Mouse (Mus musculus): ENCODE results near the gene Fxn. TPM values are rescaled to one million over a fixed set of nuclear protein-coding genes. Genes with fewer than 3 reads are reported as not detected.
A peak's percentile ranks its signal among the peaks of the same experiment; 100 is the strongest.
"Not testable (repeated sequence)": the region's sequence is repeated elsewhere in the genome, so short reads cannot be mapped to it uniquely, and the experiment has no call there.

The Fxn gene
- polyA plus RNA-seq, 1 experiment from 2014 or later: 37.9 TPM

DNA sequence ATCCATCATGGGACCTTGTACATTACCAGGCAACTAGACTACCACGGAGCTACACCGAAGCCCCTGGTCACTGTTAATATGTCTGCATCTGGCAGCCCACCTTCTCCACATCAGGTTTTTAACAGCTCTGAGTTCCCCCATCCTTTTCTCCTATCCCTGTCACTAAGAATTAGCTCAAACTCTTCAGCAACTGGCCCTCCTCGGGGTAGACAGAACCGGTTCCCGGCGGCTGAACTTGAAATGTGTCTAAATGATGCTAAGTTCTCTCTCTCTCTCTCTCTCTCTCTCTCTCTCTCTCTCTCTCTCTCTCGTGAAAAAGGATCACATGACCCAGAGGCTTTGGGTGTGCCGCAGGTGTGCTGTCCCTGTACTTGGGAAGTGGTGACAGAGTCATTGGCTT is 39.1 kb downstream of the Fxn start:
- no peak overlapping the region for H3K4me2 ChIP-seq (ENCODE audit: low read length)
- no peak overlapping the region for H3K27ac ChIP-seq (replicated peaks; ENCODE audit: low read depth, low read length)
- no peaks in the 10 kb centered on the region for H3K36me3 ChIP-seq (ENCODE audit: control insufficient read depth, insufficient read depth, low read length)
- no peak overlapping the region for H3K4me3 ChIP-seq (replicated peaks; ENCODE audit: low read depth, low read length)
- H3K4me1 ChIP-seq (ENCODE audit: control insufficient read depth, insufficient read depth, low read length): no peaks in the 10 kb centered on the region
- no peak for ATAC-seq (ENCODE audit: low FRiP score, low TSS enrichment)
- no peaks in the 10 kb centered on the region for H3K27me3 ChIP-seq (ENCODE audit: control insufficient read depth, insufficient read depth, low read length)
- WGBS: 80% methylated on average over 8 of the region's 8 CpGs
- no peaks in the 10 kb centered on the region for H3K9me3 ChIP-seq (ENCODE audit: control insufficient read depth, low read length)
- H3K9ac ChIP-seq (replicated peaks; ENCODE audit: low read length): no peak overlapping the region
- DNase-seq: no peak

GRCm38 (mm10) chr19:24238011-24238410 is 42.4 kb downstream of the Fxn start:
- Histone ChIP-seq H3K4me3 (replicated peaks; ENCODE audit: low read depth, low read length) (no peak overlapping the region), H3K4me1 (ENCODE audit: control insufficient read depth, insufficient read depth, low read length) (no peaks in the 10 kb centered on the region), H3K27ac (replicated peaks; ENCODE audit: low read depth, low read length) (no peak overlapping the region), H3K9me3 (ENCODE audit: control insufficient read depth, low read length) (no peaks in the 10 kb centered on the region), H3K4me2 (ENCODE audit: low read length) (no peak overlapping the region), H3K27me3 (ENCODE audit: control insufficient read depth, insufficient read depth, low read length) (no peaks in the 10 kb centered on the region), H3K9ac (replicated peaks; ENCODE audit: low read length) (no peak overlapping the region), H3K36me3 (ENCODE audit: control insufficient read depth, insufficient read depth, low read length) (no peaks in the 10 kb centered on the region)
- ATAC-seq (ENCODE audit: low FRiP score, low TSS enrichment): no peak
- WGBS: 91% methylated on average over 4 of the region's 4 CpGs
- no peak for DNase-seq

DNA sequence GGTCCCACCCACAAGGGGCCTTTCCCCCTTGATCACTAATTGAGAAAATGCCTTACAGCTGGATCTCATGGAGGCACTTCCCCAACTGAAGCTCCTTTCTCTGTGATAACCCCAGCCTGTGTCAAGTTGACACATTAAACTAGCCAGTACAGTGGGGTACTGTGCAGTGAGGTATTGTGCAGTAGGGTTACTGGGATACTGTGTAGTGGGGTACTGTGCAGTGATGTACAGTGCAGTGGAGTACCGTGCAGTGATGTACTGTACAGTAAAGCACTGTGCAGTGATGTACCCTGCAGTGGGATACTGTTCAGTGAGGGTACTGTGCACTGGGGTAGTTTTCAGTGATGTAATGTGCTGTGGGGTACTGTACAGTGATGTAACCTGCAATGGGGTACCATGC is 48.0 kb downstream of the Fxn start:
- H3K4me3 ChIP-seq (replicated peaks; ENCODE audit: low read depth, low read length); H3K36me3 ChIP-seq (ENCODE audit: control insufficient read depth, insufficient read depth, low read length); DNase-seq; H3K4me2 ChIP-seq (ENCODE audit: low read length); H3K9me3 ChIP-seq (ENCODE audit: control insufficient read depth, low read length); H3K4me1 ChIP-seq (ENCODE audit: control insufficient read depth, insufficient read depth, low read length); H3K9ac ChIP-seq (replicated peaks; ENCODE audit: low read length); ATAC-seq (ENCODE audit: low FRiP score, low TSS enrichment); H3K27ac ChIP-seq (replicated peaks; ENCODE audit: low read depth, low read length); H3K27me3 ChIP-seq (ENCODE audit: control insufficient read depth, insufficient read depth, low read length): not testable (repeated sequence)
- 100% methylated on average over 1 of the region's 1 CpGs for WGBS

- H3K4me1 ChIP-seq (ENCODE audit: control insufficient read depth, insufficient read depth, low read length): 0 out of 2 replicates have a peak, but pooled peaks cover 4% of the 10 kb centered on the region
- DNase-seq (peak; percentile 54), ATAC-seq (ENCODE audit: low FRiP score, low TSS enrichment) (no peak)
- no peaks in the 10 kb centered on the region for H3K9me3 ChIP-seq (ENCODE audit: control insufficient read depth, low read length)
- H3K27me3 ChIP-seq (ENCODE audit: control insufficient read depth, insufficient read depth, low read length): peaks cover 24% of the 10 kb centered on the region
- no peaks in the 10 kb centered on the region for H3K36me3 ChIP-seq (ENCODE audit: control insufficient read depth, insufficient read depth, low read length)
- H3K9ac ChIP-seq (replicated peaks; ENCODE audit: low read length): no peak overlapping the region; the same call in 1 of the 2 replicates
- WGBS: 1% methylated on average over 17 of the region's 17 CpGs
- peak overlapping the region; percentile 42 for H3K4me3 ChIP-seq (replicated peaks; ENCODE audit: low read depth, low read length)
- H3K27ac ChIP-seq (replicated peaks; ENCODE audit: low read depth, low read length): no peak overlapping the region
- H3K4me2 ChIP-seq (ENCODE audit: low read length): peak overlapping the region; percentile 85
Measured at GRCm38 (mm10) chr19:24225305-24225696, 55.1 kb downstream of the Fxn start.

DNA sequence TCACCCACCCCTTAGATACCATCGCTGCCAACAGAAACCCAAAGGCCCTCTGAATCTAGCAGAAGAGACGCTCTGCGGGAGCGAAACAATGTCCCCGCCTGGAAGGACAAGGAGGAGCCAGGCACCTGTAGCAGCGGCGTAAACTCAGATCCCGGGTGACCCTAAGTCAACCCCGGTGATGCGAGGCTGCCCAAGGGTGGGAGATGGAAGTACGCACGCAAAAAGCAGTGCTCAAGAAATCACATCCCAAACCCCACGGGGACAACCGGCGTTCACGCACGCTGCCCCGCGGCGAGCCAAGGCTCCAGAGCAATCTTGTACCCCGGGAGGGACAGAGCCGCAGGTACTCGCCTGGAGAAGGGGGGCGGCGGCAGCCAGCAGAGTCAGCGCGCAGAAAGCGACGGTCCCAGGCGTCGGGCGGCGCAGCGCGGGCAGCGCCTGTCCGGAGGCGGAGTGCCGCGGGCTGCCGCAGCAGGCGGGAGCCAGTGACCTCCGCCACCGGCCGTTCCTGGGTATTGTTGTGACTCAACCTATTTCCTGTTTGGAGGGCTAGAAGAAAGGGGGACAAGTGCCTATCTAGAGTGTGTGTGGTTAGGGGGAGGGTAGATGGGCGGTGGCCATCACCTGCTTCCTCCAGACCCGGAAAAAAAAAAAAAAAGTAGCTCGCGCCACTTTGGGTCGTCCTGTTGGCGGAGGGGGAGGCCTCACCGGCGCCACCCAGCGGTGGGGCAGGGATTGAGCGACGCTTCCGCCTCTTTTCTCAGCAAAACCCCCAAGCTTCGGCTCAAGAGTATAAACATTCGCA is 55.7 kb downstream of the Fxn start, which contains the start of gene Tjp2:
Tjp2 (minus strand) TSS at position 531 of the 805 bp plus-strand sequence.
- Histone ChIP-seq H3K4me2 (ENCODE audit: low read length) (peak within 1 kb of the TSS; percentile 85), H3K27me3 (ENCODE audit: control insufficient read depth, insufficient read depth, low read length) (peaks cover 24% of the 10 kb centered on the region), H3K9me3 (ENCODE audit: control insufficient read depth, low read length) (no peaks in the 10 kb centered on the region), H3K9ac (replicated peaks; ENCODE audit: low read length) (peak within 1 kb of the TSS; percentile 36; the same call in 1 of the 2 replicates), H3K36me3 (ENCODE audit: control insufficient read depth, insufficient read depth, low read length) (no peaks in the 10 kb centered on the region), H3K27ac (replicated peaks; ENCODE audit: low read depth, low read length) (no peak within 1 kb of the TSS), H3K4me3 (replicated peaks; ENCODE audit: low read depth, low read length) (peak within 1 kb of the TSS; percentile 42), H3K4me1 (ENCODE audit: control insufficient read depth, insufficient read depth, low read length) (0 out of 2 replicates have a peak, but pooled peaks cover 4% of the 10 kb centered on the region)
- WGBS: under 1% methylated on average over 59 of the region's 59 CpGs
- DNase-seq (peak; percentile 61), ATAC-seq (ENCODE audit: low FRiP score, low TSS enrichment) (peak; percentile 57)

GRCm38 (mm10) chr19:24223851-24224251 is 56.6 kb downstream of the Fxn start:
- WGBS: 19% methylated on average over 11 of the region's 11 CpGs
- Histone ChIP-seq H3K9me3 (ENCODE audit: control insufficient read depth, low read length) (no peaks in the 10 kb centered on the region), H3K27ac (replicated peaks; ENCODE audit: low read depth, low read length) (no peak overlapping the region), H3K4me2 (ENCODE audit: low read length) (peak overlapping the region; percentile 85), H3K4me3 (replicated peaks; ENCODE audit: low read depth, low read length) (peak overlapping the region; percentile 42), H3K9ac (replicated peaks; ENCODE audit: low read length) (no peak overlapping the region), H3K36me3 (ENCODE audit: control insufficient read depth, insufficient read depth, low read length) (no peaks in the 10 kb centered on the region), H3K4me1 (ENCODE audit: control insufficient read depth, insufficient read depth, low read length) (0 out of 2 replicates have a peak, but pooled peaks cover 4% of the 10 kb centered on the region), H3K27me3 (ENCODE audit: control insufficient read depth, insufficient read depth, low read length) (peaks cover 24% of the 10 kb centered on the region)
- ATAC-seq (ENCODE audit: low FRiP score, low TSS enrichment) (no peak), DNase-seq (peak; percentile 46)

- WGBS: 88% methylated on average over 4 of the region's 4 CpGs
- no peak overlapping the region for H3K4me3 ChIP-seq (replicated peaks; ENCODE audit: low read depth, low read length)
Measured at GRCm38 (mm10) chr19:24221455-24221854, 59.0 kb downstream of the Fxn start.

GRCm38 (mm10) chr19:24220795-24221445 is 59.5 kb downstream of the Fxn start:
- Histone ChIP-seq H3K4me1 (ENCODE audit: control insufficient read depth, insufficient read depth, low read length) (0 out of 2 replicates have a peak, but pooled peaks cover 4% of the 10 kb centered on the region), H3K27me3 (ENCODE audit: control insufficient read depth, insufficient read depth, low read length) (peaks cover 24% of the 10 kb centered on the region), H3K9me3 (ENCODE audit: control insufficient read depth, low read length) (no peaks in the 10 kb centered on the region), H3K4me3 (replicated peaks; ENCODE audit: low read depth, low read length) (no peak overlapping the region), H3K36me3 (ENCODE audit: control insufficient read depth, insufficient read depth, low read length) (no peaks in the 10 kb centered on the region), H3K9ac (replicated peaks; ENCODE audit: low read length) (no peak overlapping the region), H3K27ac (replicated peaks; ENCODE audit: low read depth, low read length) (no peak overlapping the region), H3K4me2 (ENCODE audit: low read length) (no peak overlapping the region)
- WGBS: 23% methylated on average over 14 of the region's 14 CpGs
- no peak for DNase-seq
- ATAC-seq (ENCODE audit: low FRiP score, low TSS enrichment): no peak

More at GRCm38 (mm10) chr19:24221455-24221854, 59.0 kb downstream of the Fxn start:
- Histone ChIP-seq H3K27ac (replicated peaks; ENCODE audit: low read depth, low read length) (no peak overlapping the region), H3K4me2 (ENCODE audit: low read length) (no peak overlapping the region), H3K27me3 (ENCODE audit: control insufficient read depth, insufficient read depth, low read length) (peaks cover 24% of the 10 kb centered on the region), H3K9me3 (ENCODE audit: control insufficient read depth, low read length) (no peaks in the 10 kb centered on the region), H3K9ac (replicated peaks; ENCODE audit: low read length) (no peak overlapping the region), H3K36me3 (ENCODE audit: control insufficient read depth, insufficient read depth, low read length) (no peaks in the 10 kb centered on the region), H3K4me1 (ENCODE audit: control insufficient read depth, insufficient read depth, low read length) (0 out of 2 replicates have a peak, but pooled peaks cover 4% of the 10 kb centered on the region)
- DNase-seq (no peak), ATAC-seq (ENCODE audit: low FRiP score, low TSS enrichment) (no peak)
